Mouse (Mus musculus): Measurements from ENCODE around the gene Tsks.

DNA sequence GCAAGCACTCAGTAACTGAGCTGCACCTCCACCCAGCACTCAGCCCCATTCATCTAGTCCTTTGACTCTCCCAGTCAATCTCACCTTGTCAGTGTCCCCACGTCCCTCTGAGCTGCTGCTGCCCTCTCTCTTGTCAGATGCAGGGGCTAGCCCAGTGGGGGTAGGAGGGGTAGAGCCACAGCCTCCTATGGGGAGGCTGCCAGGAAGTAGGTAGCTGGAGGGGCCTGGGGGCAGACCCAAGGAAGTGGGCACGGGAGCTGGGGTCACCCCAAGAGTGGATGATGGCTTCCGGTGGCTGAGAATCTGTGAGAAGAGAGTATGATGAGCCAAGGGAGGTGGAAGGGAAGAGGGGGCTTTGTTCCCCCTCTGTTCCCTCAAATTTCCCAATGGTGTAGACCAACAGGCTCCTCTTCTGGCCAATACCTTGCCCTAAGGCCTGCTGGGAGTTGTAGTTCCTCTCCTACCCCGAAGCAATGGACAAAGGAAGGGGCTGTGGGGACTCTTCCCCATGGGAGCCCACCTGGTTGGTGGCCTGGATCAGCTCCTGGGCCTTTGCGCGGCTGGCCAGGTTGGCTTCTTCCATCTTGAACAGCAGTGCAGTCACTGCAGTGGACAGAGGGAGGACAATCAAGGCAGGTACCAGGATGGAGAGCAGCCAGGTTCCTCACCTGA, 62.5 kb downstream of the Tsks start:
- TF ChIP-seq POLR2AphosphoS5 (IDR thresholded peaks at IDR 0.05; ENCODE audit: borderline replicate concordance, low read depth, low read length): no peak
- no peak for TF ChIP-seq TCF12 (IDR thresholded peaks at IDR 0.05; ENCODE audit: low read depth, low read length)
- TF ChIP-seq GATA1 (IDR thresholded peaks at IDR 0.05; ENCODE audit: low read depth, low read length): no peak
- no peak for TF ChIP-seq RCOR1 (IDR thresholded peaks at IDR 0.05; ENCODE audit: low read depth, low read length)
- no peak for TF ChIP-seq ZKSCAN1 (IDR thresholded peaks at IDR 0.05; ENCODE audit: low read depth, low read length)
- TF ChIP-seq TAL1 (IDR thresholded peaks at IDR 0.05; ENCODE audit: low read length): no peak
- no peak for TF ChIP-seq RAD21 (IDR thresholded peaks at IDR 0.05; ENCODE audit: low read depth, low read length)
- no peak for TF ChIP-seq ETS1 (IDR thresholded peaks at IDR 0.05; ENCODE audit: low read depth, low read length)
- no peak for TF ChIP-seq CTCF (IDR thresholded peaks at IDR 0.05 in 2 of 3, conservative IDR thresholded peaks at IDR 0.05 in 1 of 3; ENCODE audit: control insufficient read depth in 1 of 3, insufficient read depth in 1 of 3, low read depth in 2 of 3, low read length in 3 of 3, poor library complexity in 1 of 3, severe bottlenecking in 1 of 3)
- no peak; a peak in 1 of 4 replicates for TF ChIP-seq POLR2A (IDR thresholded peaks at IDR 0.05; ENCODE audit: control insufficient read depth in 1 of 2, insufficient read depth in 1 of 2, low read depth in 1 of 2, low read length in 2 of 2, poor library complexity in 1 of 2)
- no peak for TF ChIP-seq SMC3 (IDR thresholded peaks at IDR 0.05; ENCODE audit: low read depth, low read length)
- no peak for TF ChIP-seq MAFK (IDR thresholded peaks at IDR 0.05; ENCODE audit: borderline replicate concordance, low read depth, low read length)
